Mouse (Mus musculus) frontal cortex, postnatal 14 days (tissue): Measurements from ENCODE around the gene Slc39a11.

Experiments
- DNase-seq, 2 experiments: peaks; one replicate each; pipeline ENCODE4 v3.0.0; 2022; ENCODE audit warnings: low spot score in 2 of 2

The Slc39a11 gene

GRCm38 (mm10) chr11:113468016-113468415 is 181.9 kb downstream of the Slc39a11 start:
- DNase-seq = no peak

GRCm38 (mm10) chr11:113467313-113467811 is 182.5 kb downstream of the Slc39a11 start:
- DNase-seq = no peak

GRCm38 (mm10) chr11:113460118-113460517 is 189.8 kb downstream of the Slc39a11 start:
- DNase-seq = no peak

- no peak for DNase-seq
These were observed 191.2 kb downstream of the Slc39a11 start for GRCm38 (mm10) chr11:113458582-113459210.

GRCm38 (mm10) chr11:113452861-113453568 is 196.9 kb downstream of the Slc39a11 start:
- no peak for DNase-seq

GRCm38 (mm10) chr11:113451301-113451700 is 198.6 kb downstream of the Slc39a11 start:
- DNase-seq = no peak

GRCm38 (mm10) chr11:113450665-113451064 is 199.2 kb downstream of the Slc39a11 start:
- DNase-seq = no peak

GRCm38 (mm10) chr11:113450028-113450427 is 199.9 kb downstream of the Slc39a11 start:
- no peak for DNase-seq

GRCm38 (mm10) chr11:113442036-113442435 is 207.8 kb downstream of the Slc39a11 start:
- DNase-seq = no peak

- peak; percentile 60 to 69 for DNase-seq
These were observed 210.4 kb downstream of the Slc39a11 start for GRCm38 (mm10) chr11:113439328-113440030.

- no peak for DNase-seq
These were observed 211.0 kb downstream of the Slc39a11 start for GRCm38 (mm10) chr11:113438915-113439314.

GRCm38 (mm10) chr11:113437357-113437756 is 212.5 kb downstream of the Slc39a11 start:
- no peak for DNase-seq

GRCm38 (mm10) chr11:113436299-113436698 is 213.6 kb downstream of the Slc39a11 start:
- no peak for DNase-seq

GRCm38 (mm10) chr11:113435696-113436095 is 214.2 kb downstream of the Slc39a11 start:
- no peak for DNase-seq

- no peak for DNase-seq
These were observed 218.7 kb downstream of the Slc39a11 start for GRCm38 (mm10) chr11:113431161-113431560.

- DNase-seq = no peak
These were observed 224.0 kb downstream of the Slc39a11 start for GRCm38 (mm10) chr11:113425882-113426281.

GRCm38 (mm10) chr11:113425454-113425853 is 224.4 kb downstream of the Slc39a11 start:
- DNase-seq = no peak

- no peak for DNase-seq
These were observed 225.1 kb downstream of the Slc39a11 start for GRCm38 (mm10) chr11:113424765-113425164.

- DNase-seq = no peak
These were observed 227.3 kb downstream of the Slc39a11 start for GRCm38 (mm10) chr11:113422598-113422997.

- DNase-seq = no peak
These were observed 230.8 kb downstream of the Slc39a11 start for GRCm38 (mm10) chr11:113418921-113419655.

GRCm38 (mm10) chr11:113417948-113418347 is 231.9 kb downstream of the Slc39a11 start:
- no peak for DNase-seq

GRCm38 (mm10) chr11:113412545-113412944 is 237.3 kb downstream of the Slc39a11 start:
- DNase-seq = no peak
